Mouse (Mus musculus): ENCODE data around the gene Clps.
A peak's percentile ranks its signal among the peaks of the same experiment; 100 is the strongest.

Clps gene

GRCm38 (mm10) chr17:28560598-28560997, at the start of gene Clps:
TSS of gene Clps (minus strand) at chr17:28560766.
- no peak for DNase-seq (ENCODE audit: low read depth, low spot score)

GRCm38 (mm10) chr17:28609543-28609942, 49.0 kb upstream of the Clps start:
- no peak for DNase-seq (ENCODE audit: low read depth, low spot score)

- no peak for DNase-seq (ENCODE audit: low read depth, low spot score)
Measured at GRCm38 (mm10) chr17:28601557-28602250, 41.1 kb upstream of the Clps start.

GRCm38 (mm10) chr17:28600780-28601179, 40.2 kb upstream of the Clps start:
- no peak for DNase-seq (ENCODE audit: low read depth, low spot score)

GRCm38 (mm10) chr17:28593965-28594364, 33.4 kb upstream of the Clps start:
- peak; percentile 91 for DNase-seq (ENCODE audit: low read depth, low spot score)

- DNase-seq (ENCODE audit: low read depth, low spot score): peak; percentile 87
Measured at GRCm38 (mm10) chr17:28592998-28593397, 32.4 kb upstream of the Clps start.

- no peak for DNase-seq (ENCODE audit: low read depth, low spot score)
Measured at GRCm38 (mm10) chr17:28591476-28591875, 30.9 kb upstream of the Clps start.

GRCm38 (mm10) chr17:28590596-28590995, 30.0 kb upstream of the Clps start:
- no peak for DNase-seq (ENCODE audit: low read depth, low spot score)

GRCm38 (mm10) chr17:28588591-28588990, 28.0 kb upstream of the Clps start:
- no peak for DNase-seq (ENCODE audit: low read depth, low spot score)

GRCm38 (mm10) chr17:28586509-28586908, 25.9 kb upstream of the Clps start:
- DNase-seq (ENCODE audit: low read depth, low spot score): no peak

- no peak for DNase-seq (ENCODE audit: low read depth, low spot score)
Measured at GRCm38 (mm10) chr17:28581056-28581455, 20.5 kb upstream of the Clps start.

- peak; percentile 82 for DNase-seq (ENCODE audit: low read depth, low spot score)
Measured at GRCm38 (mm10) chr17:28580396-28580795, 19.8 kb upstream of the Clps start.

- peak; percentile 73 for DNase-seq (ENCODE audit: low read depth, low spot score)
Measured at GRCm38 (mm10) chr17:28575244-28576125, 14.9 kb upstream of the Clps start, which contains the start of gene Lhfpl5. TSS of gene Lhfpl5 (plus strand) at chr17:28575641.

- no peak for DNase-seq (ENCODE audit: low read depth, low spot score)
Measured at GRCm38 (mm10) chr17:28572941-28573340, 12.4 kb upstream of the Clps start.

- no peak for DNase-seq (ENCODE audit: low read depth, low spot score)
Measured at GRCm38 (mm10) chr17:28572521-28572920, 12.0 kb upstream of the Clps start.

GRCm38 (mm10) chr17:28571868-28572267, 11.3 kb upstream of the Clps start:
- peak; percentile 53 for DNase-seq (ENCODE audit: low read depth, low spot score)

- DNase-seq (ENCODE audit: low read depth, low spot score): peak; percentile 79
Measured at GRCm38 (mm10) chr17:28567541-28567940, 7.0 kb upstream of the Clps start.

GRCm38 (mm10) chr17:28565181-28565580, 4.6 kb upstream of the Clps start:
- no peak for DNase-seq (ENCODE audit: low read depth, low spot score)

GRCm38 (mm10) chr17:28561613-28562012, 1.0 kb upstream of the Clps start:
- DNase-seq (ENCODE audit: low read depth, low spot score): peak; percentile 75

- no peak for DNase-seq (ENCODE audit: low read depth, low spot score)
Measured at GRCm38 (mm10) chr17:28557772-28558171, 2.8 kb downstream of the Clps start.

- peak; percentile 60 for DNase-seq (ENCODE audit: low read depth, low spot score)
Measured at GRCm38 (mm10) chr17:28556635-28557396, 3.8 kb downstream of the Clps start.

GRCm38 (mm10) chr17:28554021-28554420, 6.5 kb downstream of the Clps start:
- peak; percentile 58 for DNase-seq (ENCODE audit: low read depth, low spot score)
